Mouse (Mus musculus): ENCODE results near the gene Akap8l.

Akap8l gene

GRCm38 (mm10) chr17:32350382-32350983 lies at the start of gene Akap8l:
Gene Akap8l, minus strand, starts transcription at chr17:32350607.
- DNase-seq (ENCODE audit: low spot score in 2 of 2) = peak; percentile 99

- DNase-seq (ENCODE audit: low spot score in 2 of 2) = no peak
Observed at GRCm38 (mm10) chr17:32396266-32396665, 45.9 kb upstream of the Akap8l start.

GRCm38 (mm10) chr17:32393944-32394343 lies 43.5 kb upstream of the Akap8l start:
- no peak for DNase-seq (ENCODE audit: low spot score in 2 of 2)

- DNase-seq (ENCODE audit: low spot score in 2 of 2) = peak; percentile 92 to 93
Observed at GRCm38 (mm10) chr17:32389101-32389659, 38.8 kb upstream of the Akap8l start, which contains the start of gene Wiz. Gene Wiz, minus strand, starts transcription at chr17:32389439.

- DNase-seq (ENCODE audit: low spot score in 2 of 2) = peak in 1 of 2 experiments; percentile 17
Observed at GRCm38 (mm10) chr17:32388370-32389100, 38.1 kb upstream of the Akap8l start.

GRCm38 (mm10) chr17:32387986-32388369 lies 37.6 kb upstream of the Akap8l start:
- DNase-seq (ENCODE audit: low spot score in 2 of 2) = no peak

- peak; percentile 58 to 73 for DNase-seq (ENCODE audit: low spot score in 2 of 2)
Observed at GRCm38 (mm10) chr17:32386659-32387432, 36.4 kb upstream of the Akap8l start.

GRCm38 (mm10) chr17:32383661-32384060 lies 33.3 kb upstream of the Akap8l start:
- no peak for DNase-seq (ENCODE audit: low spot score in 2 of 2)

- no peak for DNase-seq (ENCODE audit: low spot score in 2 of 2)
Observed at GRCm38 (mm10) chr17:32382576-32382975, 32.2 kb upstream of the Akap8l start.

GRCm38 (mm10) chr17:32378786-32379185 lies 28.4 kb upstream of the Akap8l start:
- no peak for DNase-seq (ENCODE audit: low spot score in 2 of 2)

- DNase-seq (ENCODE audit: low spot score in 2 of 2) = no peak
Observed at GRCm38 (mm10) chr17:32377137-32377536, 26.7 kb upstream of the Akap8l start.

- no peak for DNase-seq (ENCODE audit: low spot score in 2 of 2)
Observed at GRCm38 (mm10) chr17:32376475-32376874, 26.1 kb upstream of the Akap8l start.

- no peak for DNase-seq (ENCODE audit: low spot score in 2 of 2)
Observed at GRCm38 (mm10) chr17:32368991-32369578, 18.7 kb upstream of the Akap8l start.

GRCm38 (mm10) chr17:32367706-32368105 lies 17.3 kb upstream of the Akap8l start:
- no peak for DNase-seq (ENCODE audit: low spot score in 2 of 2)

- DNase-seq (ENCODE audit: low spot score in 2 of 2) = no peak
Observed at GRCm38 (mm10) chr17:32365296-32365695, 14.9 kb upstream of the Akap8l start.

GRCm38 (mm10) chr17:32364850-32365249 lies 14.4 kb upstream of the Akap8l start:
- no peak for DNase-seq (ENCODE audit: low spot score in 2 of 2)

- peak; percentile 85 to 89 for DNase-seq (ENCODE audit: low spot score in 2 of 2)
Observed at GRCm38 (mm10) chr17:32364331-32364730, 13.9 kb upstream of the Akap8l start.

- no peak for DNase-seq (ENCODE audit: low spot score in 2 of 2)
Observed at GRCm38 (mm10) chr17:32363821-32364301, 13.5 kb upstream of the Akap8l start.

- no peak for DNase-seq (ENCODE audit: low spot score in 2 of 2)
Observed at GRCm38 (mm10) chr17:32362686-32363085, 12.3 kb upstream of the Akap8l start.

- DNase-seq (ENCODE audit: low spot score in 2 of 2) = no peak
Observed at GRCm38 (mm10) chr17:32359928-32360327, 9.5 kb upstream of the Akap8l start.

- no peak for DNase-seq (ENCODE audit: low spot score in 2 of 2)
Observed at GRCm38 (mm10) chr17:32358943-32359340, 8.5 kb upstream of the Akap8l start.

All from right cerebral cortex, adult 2 months (tissue).